Mouse (Mus musculus): ENCODE data around the gene Gspt2. TPM values are rescaled to one million over a fixed set of nuclear protein-coding genes. Genes with fewer than 3 reads are reported as not detected.
A peak's percentile ranks its signal among the peaks of the same experiment; 100 is the strongest.
"Not testable (repeated sequence)": the region's sequence is repeated elsewhere in the genome, so short reads cannot be mapped to it uniquely, and the experiment has no call there.

Gspt2 gene
- under 1 TPM; 0.37 to 0.41 TPM for total RNA-seq (2021)
- long read RNA-seq, experiment 1: 0 reads
- long read RNA-seq, experiment 2: 0 reads

- intact Hi-C loops (cut with DNase I): no loop called here
Observed at GRCm38 (mm10) chrX:94635961-94636563, at the start of gene Gspt2. Gspt2 (plus strand) TSS chrX:94636069.

GRCm38 (mm10) chrX:94624835-94625803 lies 10.8 kb upstream of the Gspt2 start:
- intact Hi-C loops (cut with DNase I): no loop called here
- DNase-seq: no peak

More at GRCm38 (mm10) chrX:94635961-94636563, at the start of gene Gspt2:
- peak; percentile 11 to 14 for DNase-seq

GRCm38 (mm10) chrX:94636911-94637310 lies 1.0 kb downstream of the Gspt2 start:
- DNase-seq: no peak
- intact Hi-C loops (cut with DNase I): no loop called here

DNA sequence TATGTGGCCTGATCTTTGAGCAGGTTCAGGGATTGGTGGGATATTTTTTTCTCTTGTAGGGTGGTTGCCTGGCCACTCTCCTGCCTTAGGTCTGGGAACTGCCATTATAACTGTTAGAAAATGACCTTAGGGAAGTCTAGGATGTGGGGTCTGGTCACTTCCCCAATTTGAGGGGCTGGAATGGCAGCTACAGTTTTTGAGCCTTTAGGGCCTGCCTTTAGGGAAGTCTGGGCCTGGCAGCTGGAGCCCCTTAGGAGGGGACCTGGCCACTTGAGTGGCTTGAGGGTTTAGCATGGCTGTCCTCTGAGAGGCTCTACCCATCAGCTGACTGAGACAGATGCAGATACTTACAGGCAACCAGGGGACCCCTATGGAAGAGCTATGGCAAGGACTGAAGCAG lies 12.7 kb downstream of the Gspt2 start:
- no peak for DNase-seq
- intact Hi-C loops (cut with DNase I): no loop called here

DNA sequence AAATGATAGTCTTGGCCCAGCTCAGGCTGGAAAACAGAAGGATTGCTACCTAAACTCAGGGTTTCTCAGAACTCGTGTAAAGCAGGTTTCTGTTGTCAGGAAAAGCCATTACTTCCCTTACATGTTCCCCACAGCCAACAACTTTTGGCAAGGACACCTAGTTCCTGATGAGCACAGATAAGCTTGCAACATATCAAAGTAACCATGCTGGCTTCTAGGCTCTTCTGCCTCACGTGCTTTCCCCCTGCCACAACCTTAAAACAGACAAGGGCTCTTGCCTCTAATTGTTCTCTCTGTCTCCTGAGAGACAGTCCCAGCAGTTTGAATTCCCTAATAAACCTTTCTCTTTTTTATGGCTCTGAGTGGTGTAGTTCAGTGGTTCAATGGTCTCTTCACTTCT lies 21.9 kb downstream of the Gspt2 start:
- intact Hi-C loops (cut with DNase I): loop anchor here (10.0 kb wide), 1 partner anchor 1527 kb away; no protein-coding TSS in a partner anchor
- no peak for DNase-seq

GRCm38 (mm10) chrX:94670814-94671213 lies 34.9 kb downstream of the Gspt2 start:
- intact Hi-C loops (cut with DNase I): loop anchor here (10.0 kb wide), 1 partner anchor 344 kb away; no protein-coding TSS in a partner anchor
- DNase-seq: no peak

DNA sequence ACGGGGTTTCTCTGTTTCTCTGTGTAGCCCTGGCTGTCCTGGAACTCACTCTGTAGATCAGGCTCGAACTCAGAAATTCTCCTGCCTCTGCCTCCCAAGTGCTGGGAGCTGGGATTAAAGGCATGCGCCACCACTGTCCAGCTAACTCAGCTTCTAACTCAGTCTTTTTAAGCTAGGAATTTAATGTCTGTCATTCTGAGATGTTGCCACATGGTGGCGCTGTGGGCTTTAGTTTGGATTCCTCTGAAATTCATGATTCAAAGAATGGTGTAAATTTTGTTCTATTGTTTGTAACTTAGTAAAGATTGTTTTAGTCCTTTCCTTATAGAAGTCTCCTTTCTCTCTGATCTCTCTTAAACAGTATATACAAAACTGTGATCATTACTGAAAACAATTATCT lies 39.1 kb downstream of the Gspt2 start:
- DNase-seq: no peak
- intact Hi-C loops (cut with DNase I): loop anchor here (10.0 kb wide), 1 partner anchor 340 kb away; no protein-coding TSS in a partner anchor

DNA sequence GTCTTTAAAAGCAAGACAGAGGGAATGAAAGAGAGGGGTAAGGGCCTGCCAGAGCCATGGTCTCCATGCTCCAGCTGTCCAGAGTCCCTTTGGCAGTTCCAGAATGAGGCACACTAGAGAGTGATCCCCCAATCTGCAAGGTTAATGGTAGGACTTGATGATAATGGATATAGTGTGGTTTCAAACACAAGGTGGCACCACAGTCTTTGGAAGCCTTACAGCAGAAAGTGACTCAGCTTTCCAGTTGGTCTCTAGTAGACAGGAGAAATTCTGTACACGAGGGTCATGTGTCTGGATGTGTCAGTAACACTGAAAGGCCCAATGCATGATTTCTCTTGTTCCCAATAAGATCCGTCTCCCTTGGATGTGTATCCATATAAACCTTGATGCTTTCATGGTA lies 45.7 kb downstream of the Gspt2 start:
- intact Hi-C loops (cut with DNase I): not testable (repeated sequence)

GRCm38 (mm10) chrX:94689593-94689992 lies 53.7 kb downstream of the Gspt2 start:
- intact Hi-C loops (cut with DNase I); DNase-seq: not testable (repeated sequence)

More for the DNA sequence above, 45.7 kb downstream of the Gspt2 start:
- DNase-seq: not testable (repeated sequence)

Other genes starting within 250 kb of the Gspt2 start
- gene Maged1, start 93.9 kb upstream of the Gspt2 start, total RNA-seq (2021): 10 to 100 TPM; 24.2 to 24.8 TPM
- 1 to 10 TPM; 2.3 to 2.6 TPM for gene Zxdb, start 88.5 kb downstream of the Gspt2 start, total RNA-seq (2021)

All from gastrocnemius, postnatal 36 days (tissue).